Mouse (Mus musculus): ENCODE data around the gene Gskip.

Gene Gskip

DNA sequence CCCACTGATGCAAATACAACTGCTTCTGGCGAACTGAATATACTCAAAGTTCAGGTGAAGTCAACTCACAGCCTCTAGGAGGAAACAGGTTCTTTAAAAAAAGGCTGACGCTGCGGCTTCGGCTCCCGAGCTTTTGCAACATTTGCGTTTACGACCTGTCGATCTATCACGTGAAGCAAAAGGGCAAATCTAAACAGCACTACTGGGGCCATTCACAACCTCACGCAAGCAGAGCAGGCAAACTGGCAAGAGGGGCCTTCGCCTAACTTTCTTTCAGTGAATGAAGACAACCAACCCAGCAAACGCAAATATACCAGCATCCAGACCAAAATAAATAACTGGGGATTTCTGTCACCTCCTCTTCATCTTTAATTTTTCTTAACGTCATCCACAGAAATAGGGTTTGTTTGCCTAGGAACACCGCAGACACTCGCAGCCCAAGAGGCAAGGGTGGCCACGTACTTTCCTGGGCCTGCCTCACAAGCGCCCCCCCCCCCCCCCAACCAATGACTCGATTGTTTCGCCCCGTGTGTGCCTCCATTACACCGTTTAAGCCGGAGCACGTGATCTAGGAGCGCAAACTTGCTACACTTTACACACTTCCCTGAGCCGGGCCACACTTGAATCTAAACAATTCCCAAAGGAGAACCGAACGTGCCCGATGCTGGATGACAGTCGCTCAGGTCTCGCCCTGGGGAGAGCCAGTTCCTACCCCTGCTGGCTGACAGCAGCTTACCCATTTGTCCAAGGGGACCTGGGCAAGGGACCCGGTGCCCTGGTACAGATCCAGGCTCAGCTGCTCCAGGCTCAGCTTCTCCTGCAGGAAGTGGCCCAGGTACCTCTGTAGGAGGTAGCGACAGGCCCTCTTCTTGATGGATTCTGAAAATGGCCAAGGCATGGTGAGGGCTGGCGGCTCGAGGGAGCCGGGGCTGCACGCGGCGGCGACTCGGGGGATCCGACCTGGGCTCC lies at the start of gene Gskip:
TSS of gene Gskip (plus strand) at position 897 of the 969 bp plus-strand sequence.
- peak; percentile 40 for DNase-seq

DNA sequence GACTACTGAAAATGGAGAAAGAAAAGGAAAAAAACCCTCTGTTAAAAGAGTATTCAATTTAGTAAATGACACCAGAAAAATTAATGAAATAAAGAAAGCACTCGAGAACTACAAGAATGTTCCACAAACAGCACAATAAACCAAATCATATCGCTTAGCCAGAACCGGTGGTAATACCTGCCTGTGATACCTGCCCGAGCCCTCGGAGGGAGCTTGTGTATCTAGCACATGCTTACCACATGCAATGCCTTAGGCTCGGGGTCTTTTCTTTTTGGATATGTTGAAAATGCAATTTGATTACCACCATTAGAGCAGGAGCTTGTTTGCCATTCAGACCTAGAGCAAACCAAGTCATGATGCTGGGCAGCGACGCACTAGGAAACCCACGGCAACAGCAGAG lies 48.1 kb upstream of the Gskip start:
- no peak for DNase-seq

- DNase-seq: no peak
Measured at GRCm38 (mm10) chr12:105637554-105637953, 47.1 kb upstream of the Gskip start.

DNA sequence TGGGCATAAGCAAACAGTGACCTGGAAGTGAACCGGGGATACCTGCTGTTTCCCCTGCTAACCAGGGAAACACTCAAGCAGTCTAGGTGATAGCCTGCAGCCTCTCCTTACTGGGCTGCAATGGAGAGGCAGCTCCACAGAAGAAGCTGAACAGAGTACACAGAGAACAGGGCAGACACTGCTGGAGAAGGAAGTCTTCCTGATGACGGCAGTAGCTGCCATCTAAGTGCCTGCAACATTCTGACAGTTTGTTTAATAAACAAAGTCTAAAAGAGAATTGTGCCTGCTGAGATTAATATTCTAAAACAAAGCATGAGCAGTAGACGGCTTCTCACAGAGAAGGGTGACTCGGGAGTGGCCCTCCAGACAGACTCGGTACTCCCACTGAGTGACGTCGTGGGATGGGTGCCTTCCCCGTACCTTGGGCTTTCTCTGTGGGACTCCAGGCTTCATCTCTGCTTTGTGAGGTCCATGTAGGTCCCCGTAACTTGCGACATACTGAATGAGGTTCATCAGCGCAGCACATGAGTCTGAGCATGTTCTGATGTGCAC lies 41.8 kb upstream of the Gskip start:
- DNase-seq: no peak

DNA sequence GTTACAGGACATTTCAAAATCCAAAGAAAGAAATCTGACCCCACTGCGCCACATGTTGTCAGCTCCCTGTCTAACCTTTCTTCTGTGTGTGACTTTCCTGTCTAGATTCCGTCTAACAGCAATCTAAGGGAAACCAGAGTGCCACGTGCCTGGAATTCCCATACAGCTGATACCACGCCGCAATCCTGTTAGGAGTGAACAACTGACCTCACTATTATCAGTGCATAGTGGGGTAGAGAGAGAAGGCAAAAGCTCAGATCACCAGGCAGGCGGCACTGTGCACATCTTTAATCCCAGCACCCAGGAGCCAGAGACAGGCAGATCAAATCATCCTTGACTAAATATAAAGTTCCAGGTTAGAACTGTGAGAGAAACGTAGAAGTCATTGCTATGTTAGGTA lies 28.8 kb upstream of the Gskip start:
- no peak for DNase-seq

- DNase-seq: no peak
Measured at GRCm38 (mm10) chr12:105676274-105676673, 8.4 kb upstream of the Gskip start.

- DNase-seq: no peak
Measured at GRCm38 (mm10) chr12:105678211-105678610, 6.4 kb upstream of the Gskip start.

GRCm38 (mm10) chr12:105678762-105679161 lies 5.9 kb upstream of the Gskip start:
- no peak for DNase-seq

DNA sequence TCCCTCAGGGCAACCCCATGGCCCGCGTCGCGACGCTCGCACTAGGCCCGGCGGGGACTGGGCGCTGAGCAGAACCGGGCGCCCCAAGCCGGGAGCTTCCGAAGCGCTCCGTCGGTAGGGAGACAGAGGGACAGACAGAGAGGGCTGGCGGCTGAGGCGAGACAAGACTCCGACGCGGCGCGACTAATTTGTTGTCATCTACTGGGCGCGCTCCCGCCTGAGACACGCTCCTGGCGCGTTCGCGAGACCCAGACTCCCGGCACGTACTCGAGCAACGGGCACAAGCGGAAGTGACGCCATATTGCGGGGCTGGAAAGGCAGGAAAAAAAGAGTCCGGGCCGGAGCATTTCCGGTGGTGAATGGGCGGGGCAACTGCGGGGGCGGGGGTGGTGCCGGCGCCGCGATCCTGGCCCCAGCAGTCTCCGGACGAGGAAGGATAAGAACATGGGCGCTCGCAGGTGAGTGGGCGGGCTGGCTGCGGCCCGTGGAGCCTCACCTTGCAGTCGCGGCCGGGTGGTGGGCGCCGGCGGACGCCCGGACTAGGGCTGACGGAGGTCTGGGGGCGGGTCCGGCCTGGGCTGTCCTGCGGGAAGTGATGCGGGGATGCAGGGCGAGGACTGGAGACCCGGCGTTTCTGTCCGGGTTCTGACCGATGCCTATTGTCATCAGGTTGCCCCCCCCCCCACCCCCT lies 517 bp downstream of the Gskip start, which contains the start of gene Atg2b:
TSS of gene Atg2b (minus strand) at position 211 of the 691 bp plus-strand sequence.
- peak; percentile 96 for DNase-seq

DNA sequence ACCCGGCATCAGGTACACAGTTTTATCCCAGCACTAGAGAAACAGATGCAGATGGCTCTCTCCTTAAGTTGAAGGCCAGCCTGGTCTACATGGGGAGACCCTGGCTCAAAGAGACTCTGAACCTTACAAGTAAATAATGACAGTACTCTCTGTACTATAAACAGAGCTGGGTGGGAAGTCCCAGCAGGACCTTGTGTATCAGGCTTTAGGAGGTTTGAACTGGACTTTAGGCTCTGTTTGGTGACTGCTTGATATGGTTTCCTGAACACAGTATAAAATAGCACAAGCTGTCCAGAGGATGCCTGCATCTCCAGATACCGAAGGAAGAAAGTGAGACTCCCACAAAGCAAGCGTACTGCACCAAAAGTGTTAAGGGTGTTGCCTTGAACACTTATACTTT lies 2.2 kb downstream of the Gskip start:
- no peak for DNase-seq

GRCm38 (mm10) chr12:105687416-105687815 lies 2.8 kb downstream of the Gskip start:
- DNase-seq: no peak

DNA sequence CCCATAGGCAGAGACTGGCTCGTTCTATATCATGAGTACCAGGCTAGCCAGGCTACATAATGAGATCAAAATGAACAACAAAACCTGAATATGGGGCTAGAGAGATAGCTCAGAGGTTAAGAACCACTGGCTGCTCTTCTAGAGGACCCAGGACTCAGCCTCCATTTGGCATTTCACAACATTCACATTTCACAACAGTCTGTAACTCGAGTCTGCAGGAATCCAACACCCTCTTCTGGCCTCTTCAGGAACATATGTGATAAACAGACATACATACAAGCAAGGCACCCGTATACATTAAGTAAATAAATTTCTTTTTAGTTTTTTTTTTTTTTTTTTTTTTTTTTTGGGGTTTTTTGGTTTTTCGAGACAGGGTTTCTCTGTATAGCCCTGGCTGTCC lies 3.9 kb downstream of the Gskip start:
- DNase-seq: no peak

- no peak for DNase-seq
Measured at GRCm38 (mm10) chr12:105689435-105689834, 4.8 kb downstream of the Gskip start.

DNA sequence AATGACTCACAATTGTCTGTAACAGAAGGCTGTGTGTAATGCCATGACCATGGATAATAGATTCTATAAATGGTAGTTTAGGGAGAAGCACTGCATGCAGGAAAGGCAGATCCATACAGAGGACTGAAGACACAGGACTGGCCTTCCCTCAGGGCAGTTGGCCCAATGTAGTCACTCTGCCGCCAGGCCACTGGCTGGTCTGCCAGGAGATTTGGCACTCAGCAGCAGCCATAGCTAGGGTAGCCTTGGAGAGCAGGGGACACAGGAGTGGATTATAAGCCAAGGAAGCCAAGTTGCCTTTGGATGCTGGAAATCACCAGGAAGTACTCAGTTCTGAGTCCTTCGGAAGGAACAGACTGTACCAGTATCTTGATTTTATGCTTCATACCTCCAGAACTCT lies 9.4 kb downstream of the Gskip start:
- no peak for DNase-seq

DNA sequence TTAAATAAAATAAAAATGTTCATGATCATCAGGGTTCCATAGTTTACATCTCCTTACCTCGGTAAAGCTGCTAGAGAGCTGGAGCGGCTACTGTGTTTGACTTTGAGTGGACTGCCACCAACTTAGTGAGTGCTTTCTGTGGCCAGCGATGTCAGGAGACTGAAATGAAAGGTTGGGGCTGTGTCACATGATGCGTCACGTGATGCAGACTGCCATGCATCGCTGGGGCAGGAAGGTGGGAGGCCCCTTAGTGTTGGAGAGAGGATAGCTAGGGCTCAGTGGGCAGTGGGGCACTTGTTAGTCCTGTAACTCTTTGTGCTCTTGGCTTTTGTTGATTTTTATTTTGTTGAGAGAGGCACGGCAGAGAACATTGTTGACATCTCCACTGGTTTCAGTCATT lies 11.2 kb downstream of the Gskip start:
- no peak for DNase-seq

DNA sequence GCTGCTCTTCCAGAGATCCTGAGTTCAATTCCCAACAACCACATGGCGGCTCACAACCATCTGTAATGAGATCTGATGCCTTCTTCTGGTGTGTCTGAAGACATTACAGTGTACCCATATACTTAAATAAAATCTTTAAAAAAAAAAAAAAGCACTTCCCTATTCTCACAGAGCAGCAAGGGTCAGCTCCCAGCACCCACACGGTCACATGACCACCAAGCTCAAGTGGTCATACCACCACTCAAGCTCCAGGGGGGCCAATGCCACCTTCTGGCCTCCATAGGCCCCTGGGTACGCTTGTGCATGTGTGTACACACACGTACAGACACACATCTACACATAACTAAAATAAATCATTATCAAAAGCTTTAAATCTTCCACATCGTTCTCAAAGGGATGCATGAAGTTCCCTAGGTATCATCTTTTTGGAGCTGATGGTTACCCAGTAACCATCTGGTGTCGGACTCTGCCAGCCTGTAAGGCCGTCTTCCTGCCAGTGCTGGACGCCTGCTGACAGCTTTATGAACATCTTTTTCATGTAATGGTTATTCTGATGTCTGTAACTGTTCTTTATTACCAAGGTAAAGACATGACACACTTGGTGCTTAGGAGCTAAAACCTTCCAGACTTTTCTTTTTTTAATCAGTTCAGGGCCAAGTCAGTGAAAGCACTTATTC lies 12.6 kb downstream of the Gskip start:
- DNase-seq: no peak

DNA sequence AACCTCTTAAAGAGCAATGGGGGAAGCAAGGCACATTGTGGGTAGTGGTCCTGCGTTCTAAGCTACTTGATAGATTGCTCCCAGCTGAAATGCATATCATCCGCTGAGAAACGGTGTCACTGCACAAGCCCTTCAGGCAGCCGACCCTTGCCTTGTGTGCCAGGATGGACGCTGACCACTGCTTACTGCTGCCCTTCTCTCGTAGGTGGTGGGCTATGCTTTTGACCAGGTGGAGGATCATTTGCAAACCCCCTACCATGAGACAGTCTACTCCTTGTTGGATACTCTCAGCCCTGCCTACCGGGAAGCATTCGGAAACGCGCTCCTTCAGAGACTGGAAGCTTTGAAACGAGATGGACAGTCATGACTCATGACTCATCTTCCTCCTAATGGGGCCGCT lies 15.8 kb downstream of the Gskip start:
- DNase-seq: no peak

- no peak for DNase-seq
Measured at GRCm38 (mm10) chr12:105705799-105706487, 21.3 kb downstream of the Gskip start, which contains the start of gene Ak7. Gene Ak7 (plus strand): TSS chr12:105705976.

DNA sequence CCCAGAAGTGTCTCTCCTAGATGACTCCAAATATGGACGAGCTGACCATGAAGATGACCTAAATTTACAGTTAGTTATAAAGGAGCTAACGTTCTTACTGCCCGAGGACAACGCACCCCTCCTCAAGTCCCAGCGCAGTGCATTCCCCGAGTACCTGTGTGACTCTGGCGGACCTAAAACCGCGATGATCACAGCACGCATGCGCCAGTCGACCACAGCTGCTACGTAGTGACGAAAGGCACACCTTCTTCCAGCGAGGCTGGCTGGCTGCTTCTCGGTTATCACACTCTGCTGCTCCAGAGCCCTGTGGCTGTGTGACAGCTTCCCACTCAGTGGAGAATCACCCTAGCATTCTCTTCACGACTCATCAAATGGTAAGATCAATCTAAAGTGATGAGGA lies 34.0 kb downstream of the Gskip start:
- peak; percentile 56 for DNase-seq

DNA sequence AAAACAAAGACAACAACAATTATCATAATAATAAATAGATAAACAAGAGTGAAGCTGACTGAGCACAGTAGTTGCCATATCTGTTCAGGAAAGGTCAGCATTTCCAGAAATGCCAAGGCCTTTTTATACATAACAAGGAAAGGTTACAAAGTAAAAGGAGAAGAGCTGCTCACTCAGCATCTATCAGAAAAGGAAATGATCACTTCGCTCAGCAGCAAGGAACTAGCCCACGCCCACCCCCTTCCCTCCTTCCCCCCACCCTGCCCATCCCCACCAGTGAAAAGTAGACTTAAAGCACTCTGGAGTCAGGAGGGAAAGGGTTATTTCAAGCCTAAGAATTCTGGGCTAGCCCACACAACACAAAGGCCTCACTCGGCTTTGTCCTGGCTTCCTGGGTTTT lies 35.6 kb downstream of the Gskip start:
- no peak for DNase-seq

DNA sequence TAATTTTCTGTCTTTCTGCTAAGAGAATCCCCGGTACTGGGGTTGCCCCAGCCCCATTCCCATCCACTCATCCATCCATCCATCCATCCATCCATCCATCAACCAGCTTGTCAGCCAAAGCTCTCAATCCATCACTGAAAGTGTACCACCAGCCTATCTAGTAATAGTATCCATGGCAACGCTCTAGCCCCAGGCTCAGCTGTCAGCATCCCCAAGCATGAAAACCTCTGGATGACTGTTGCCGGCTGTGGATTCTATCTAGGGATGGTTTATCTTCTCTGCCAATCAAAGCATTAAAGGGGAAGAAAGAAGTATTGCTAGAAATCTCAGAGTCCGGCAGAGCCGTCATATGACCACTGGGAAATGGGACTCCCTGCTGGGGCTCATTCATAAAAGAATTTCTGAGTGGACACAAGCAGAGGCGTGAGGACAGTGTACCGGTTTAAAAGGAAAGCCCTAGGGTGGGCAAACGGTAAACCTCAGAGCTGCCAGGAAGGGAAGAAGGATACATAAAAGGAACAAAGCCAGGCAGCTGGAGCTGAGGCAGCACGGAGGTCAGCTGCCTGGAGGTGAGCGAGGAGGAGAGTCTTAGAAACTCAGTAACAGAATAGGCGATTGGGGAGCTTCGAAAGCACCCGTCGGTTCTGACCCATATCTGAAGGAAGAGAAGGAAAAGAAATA lies 37.0 kb downstream of the Gskip start:
- no peak for DNase-seq

GRCm38 (mm10) chr12:105722657-105723056 lies 38.0 kb downstream of the Gskip start:
- no peak for DNase-seq

All from right cerebral cortex, postnatal 25 days (tissue).